Mouse (Mus musculus) left cerebral cortex, postnatal 4 days (tissue): ENCODE data around the gene Eif5a. TPM values are rescaled to one million over a fixed set of nuclear protein-coding genes. Genes with fewer than 3 reads are reported as not detected.
A peak's percentile ranks its signal among the peaks of the same experiment; 100 is the strongest.

Experiments
- DNase-seq: peaks from one replicate; pipeline ENCODE4 v3.0.0-alpha.2; 2022
- intact Hi-C: fragments of 180-260 bp; cut with DNase I; formaldehyde crosslinking; loops from one replicate; pipeline ENCODE4 v1.15.1; 2025
- microRNA-seq: library from miRNA; unstranded; fragments of <30 nt; microRNA quantifications from one replicate; pipeline ENCODE4 v1.2.0, GENCODE M21; 2022
- total RNA-seq, 2 experiments: library from RNA; stranded (reverse); gene quantifications; 2 replicates each; pipeline ENCODE4 v1.2.3; 2021

Gene Eif5a
- total RNA-seq, 2 experiments from 2014 or later = 539 to 555 TPM

DNA sequence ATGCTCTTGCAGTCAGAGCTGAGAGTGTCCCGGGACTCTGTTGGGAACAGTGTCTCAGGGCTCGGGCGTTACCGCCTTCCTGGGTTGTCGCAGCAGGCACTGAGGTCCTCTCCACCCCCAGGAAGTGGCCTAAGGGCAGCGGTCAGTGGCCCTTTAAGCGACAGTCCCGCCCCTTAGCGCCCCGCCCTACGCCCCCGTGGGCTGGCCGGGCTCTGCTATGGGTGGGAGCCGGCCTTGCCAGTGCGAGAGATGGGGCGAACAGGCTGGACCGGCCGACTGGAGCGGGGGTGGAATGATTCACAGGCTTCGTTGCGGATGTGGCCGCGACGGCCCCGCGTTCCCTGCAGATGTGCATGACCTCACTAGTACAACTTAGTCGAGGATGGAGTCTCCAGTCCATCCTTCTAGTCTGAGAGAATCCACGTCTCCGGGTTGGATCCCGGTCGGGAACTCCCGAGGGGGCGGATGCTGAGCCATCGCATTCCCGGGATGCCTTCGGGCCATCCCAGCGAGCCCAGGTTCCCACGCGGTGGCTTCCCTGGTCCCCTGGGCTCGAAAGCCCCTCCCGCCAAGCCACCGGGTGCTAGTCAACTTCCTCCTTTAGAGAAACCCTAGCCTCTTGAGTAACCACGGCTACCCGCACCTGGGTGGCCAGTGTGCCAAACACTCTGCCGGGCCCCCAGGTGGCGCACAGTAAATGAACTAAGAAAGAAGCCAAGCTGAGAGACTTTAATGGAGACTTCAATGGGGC is 40.7 kb downstream of the Eif5a start, which contains the start of gene Kctd11:
Gene Kctd11 (minus strand): TSS at position 554 of the 751 bp plus-strand sequence.
- peak; percentile 75 for DNase-seq
- intact Hi-C loops = no loop called here

DNA sequence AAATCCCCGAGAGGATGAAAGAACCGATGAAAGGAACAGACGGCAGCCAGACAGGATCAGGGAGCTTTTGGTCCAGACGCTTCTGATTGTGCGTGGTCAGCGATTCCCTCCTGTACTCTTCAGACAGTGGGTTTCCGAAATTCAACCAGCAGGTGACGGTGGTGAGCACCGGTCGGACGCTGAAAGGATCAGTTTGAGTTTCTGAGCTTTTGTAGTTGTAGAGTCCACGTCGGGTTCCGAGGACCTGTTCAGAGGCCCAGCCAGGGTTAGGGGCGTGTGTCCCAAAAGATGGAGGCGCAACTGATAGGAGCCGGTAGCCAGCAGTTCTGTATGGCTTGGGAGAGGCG is 41.3 kb downstream of the Eif5a start:
- peak; percentile 60 for DNase-seq
- intact Hi-C loops = no loop called here

GRCm38 (mm10) chr11:69879711-69880110 is 42.0 kb downstream of the Eif5a start:
- DNase-seq = no peak
- intact Hi-C loops = no loop called here

DNA sequence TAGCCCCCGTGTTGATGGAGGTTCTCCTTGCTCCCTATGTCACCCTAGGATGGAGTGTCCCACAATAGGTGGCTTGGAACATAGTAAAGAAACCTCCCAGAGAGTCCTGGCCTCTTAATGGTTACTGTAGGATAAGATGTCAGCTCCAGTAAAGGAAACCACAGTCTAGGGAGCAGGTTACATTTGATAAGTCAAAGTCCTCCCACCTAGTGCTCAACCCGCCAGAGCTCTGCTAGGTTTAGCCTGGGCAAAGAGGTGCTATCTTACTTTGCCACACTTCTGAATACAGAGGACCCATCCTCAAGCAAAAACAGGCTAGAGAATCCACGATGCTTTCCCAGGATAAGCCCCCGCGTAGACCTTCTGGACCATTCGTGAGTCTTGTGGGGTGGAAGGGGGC is 42.8 kb downstream of the Eif5a start:
- no peak for DNase-seq
- intact Hi-C loops = no loop called here

DNA sequence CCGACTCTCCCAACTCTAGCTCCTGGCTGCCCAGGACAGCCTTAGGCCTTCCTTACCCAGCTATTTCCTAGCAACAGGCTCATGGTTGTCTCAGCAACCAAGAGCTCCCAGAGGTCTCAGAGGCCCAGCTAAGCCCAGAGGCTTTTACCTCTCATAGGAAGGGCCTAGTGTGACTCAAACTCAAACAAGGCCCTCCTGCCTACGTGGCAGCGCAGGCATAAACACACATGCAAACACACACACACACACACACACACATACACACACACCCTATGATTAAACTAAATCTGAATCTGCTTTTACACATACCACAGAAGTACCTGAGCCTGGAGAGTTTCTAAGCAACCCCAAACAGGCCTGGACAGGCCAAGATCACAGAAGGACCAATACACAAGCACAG is 43.4 kb downstream of the Eif5a start:
- intact Hi-C loops = no loop called here
- DNase-seq = no peak

DNA sequence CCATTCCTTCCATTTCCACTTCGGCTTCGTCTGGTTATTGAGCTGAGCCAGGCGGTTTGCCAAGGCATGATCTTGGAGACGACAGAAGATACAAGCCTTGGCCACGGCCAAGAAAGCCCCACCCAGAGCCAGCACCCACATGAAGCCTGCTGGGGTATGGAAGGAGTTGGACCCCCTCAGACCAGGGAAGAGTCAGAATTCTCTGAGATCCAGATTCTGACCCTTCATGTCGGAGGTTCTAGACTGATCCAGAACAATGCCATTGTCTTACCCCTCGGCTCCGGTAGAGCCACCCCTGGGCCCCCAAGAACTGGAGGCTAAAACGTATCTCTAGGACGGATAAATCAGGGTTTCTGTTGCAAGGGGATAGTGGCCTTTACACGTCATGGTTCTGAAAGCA is 43.9 kb downstream of the Eif5a start, which contains the start of gene Tmem95:
Gene Tmem95 (minus strand): TSS at position 141 of the 400 bp plus-strand sequence.
- intact Hi-C loops = no loop called here
- DNase-seq = no peak

- DNase-seq = peak; percentile 86
- intact Hi-C loops = no loop called here
These were observed 44.9 kb downstream of the Eif5a start for GRCm38 (mm10) chr11:69876867-69877266.

DNA sequence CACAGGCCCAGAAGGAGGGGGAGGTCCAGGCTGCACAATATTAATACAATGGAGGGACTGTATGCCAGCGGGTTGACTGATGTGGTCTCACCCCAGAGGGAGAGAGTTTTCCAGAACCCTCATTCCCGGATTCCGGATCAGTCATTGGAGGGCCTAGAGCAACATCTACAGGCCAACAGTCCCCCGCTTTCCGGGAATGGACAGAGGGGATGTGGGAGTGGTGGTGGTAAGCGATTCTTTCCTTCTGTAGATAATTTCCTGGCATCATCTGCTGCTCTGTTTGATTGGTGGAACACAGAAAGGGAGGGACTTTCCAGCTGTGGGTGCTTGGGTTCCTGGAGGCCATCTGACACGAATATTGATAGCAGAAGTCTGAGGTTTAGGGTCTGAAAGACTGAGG is 45.6 kb downstream of the Eif5a start:
- intact Hi-C loops = no loop called here
- no peak for DNase-seq

- intact Hi-C loops = no loop called here
- no peak for DNase-seq
These were observed 49.3 kb downstream of the Eif5a start for GRCm38 (mm10) chr11:69872451-69872850.

DNA sequence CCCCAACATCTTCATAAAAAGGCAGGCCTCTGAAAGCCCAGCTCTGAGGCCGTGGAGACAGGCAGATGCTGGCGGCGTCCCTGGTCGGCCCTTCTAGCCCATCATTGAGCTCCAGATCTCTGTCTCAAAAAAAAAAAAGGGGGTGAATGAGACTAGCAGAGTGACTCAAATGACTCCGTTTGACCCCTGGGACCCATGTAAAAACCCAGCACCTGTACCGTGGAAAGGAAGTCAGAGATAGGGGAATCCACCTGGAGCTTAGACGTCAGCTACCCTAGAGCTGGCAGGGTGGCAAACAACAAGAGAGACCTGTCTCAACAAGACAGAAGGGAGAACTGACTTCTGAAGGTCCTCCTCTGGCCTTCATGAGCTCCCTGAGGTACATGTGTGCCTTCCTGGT is 49.9 kb downstream of the Eif5a start:
- DNase-seq = no peak
- intact Hi-C loops = no loop called here

DNA sequence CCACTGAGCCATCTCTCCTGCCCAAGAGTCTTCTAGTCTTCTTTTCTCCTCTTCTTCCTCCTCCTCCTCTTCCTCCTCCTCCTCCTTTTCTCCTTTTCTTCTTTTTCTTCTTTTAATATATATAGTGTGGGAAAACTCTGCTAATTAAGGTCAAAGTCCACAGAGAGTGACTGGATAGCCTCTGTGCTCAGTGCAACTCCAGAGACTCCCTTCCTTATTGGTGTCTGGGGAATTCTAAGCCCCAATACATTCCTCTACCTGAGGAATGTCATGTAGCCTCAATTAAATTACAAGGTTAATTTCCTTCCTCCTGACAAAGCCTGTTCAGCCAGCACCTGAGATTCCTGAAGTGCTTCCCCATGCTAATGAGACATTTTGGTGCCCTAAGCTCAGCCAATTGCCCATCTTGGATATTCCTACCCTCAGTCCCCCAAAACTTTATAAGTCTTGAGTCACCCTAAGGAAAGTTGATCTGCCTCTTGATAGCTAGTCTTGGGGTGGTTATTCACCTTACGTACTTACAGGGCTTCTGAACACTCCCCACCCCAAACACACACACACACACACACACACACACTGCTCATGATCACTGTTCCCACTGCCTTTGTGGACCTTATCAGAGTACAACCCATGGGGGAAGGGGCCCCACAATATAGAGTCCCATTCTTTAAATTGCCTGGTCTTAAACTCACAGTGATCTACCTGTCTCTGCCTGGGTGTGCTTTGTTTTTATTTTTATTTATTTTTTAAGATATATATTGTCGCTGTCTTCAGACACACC is 51.3 kb downstream of the Eif5a start:
- intact Hi-C loops = no loop called here
- DNase-seq = no peak

DNA sequence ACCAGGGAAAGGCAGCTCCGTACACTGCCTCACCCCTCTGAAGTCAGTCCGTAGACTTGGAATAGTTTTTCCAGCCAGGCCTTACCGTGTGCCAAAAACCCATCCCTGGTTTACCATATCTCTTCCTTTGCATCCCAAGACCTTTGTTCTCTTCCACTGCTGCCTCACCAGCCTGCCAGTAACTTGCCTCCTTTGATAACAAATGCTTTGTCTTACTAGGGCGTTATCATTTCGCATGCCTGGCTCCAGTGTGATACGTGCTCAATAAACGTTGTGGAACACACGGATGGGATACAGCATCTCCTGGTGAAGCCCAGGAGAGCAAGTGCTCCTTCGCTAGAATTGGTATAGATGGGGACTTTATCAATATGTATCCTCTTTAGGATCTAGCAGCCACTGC is 54.4 kb downstream of the Eif5a start:
- DNase-seq = no peak
- intact Hi-C loops = no loop called here

Small RNA genes lying within 50 kb of the gene (microRNA-seq; reads per million reads assigned to microRNA genes)
- not detected for gene Mir6924

Other genes starting within 250 kb of the Eif5a start
- gene Eif4a1, start 249.5 kb downstream of the Eif5a start, total RNA-seq = 100 to 1,000 TPM; 661 to 680 TPM
- 100 to 1,000 TPM; 117 to 129 TPM for gene Senp3, start 239.9 kb downstream of the Eif5a start, total RNA-seq
- gene Tnfsf13, start 236.2 kb downstream of the Eif5a start, total RNA-seq = 1 to 10 TPM in 1 of 2 experiments, under 1 TPM in 1; 0.93 to 1.3 TPM
- 1 to 10 TPM; 6.4 to 8.7 TPM for gene Tnfsf12, start 226.1 kb downstream of the Eif5a start, total RNA-seq
- gene Tnfsfm13, start 225.9 kb downstream of the Eif5a start, total RNA-seq = under 1 TPM; 0.30 to 0.97 TPM
- gene Polr2a, start 163.3 kb downstream of the Eif5a start, total RNA-seq = 10 to 100 TPM; 49.6 to 54.6 TPM
- gene Slc35g3, start 160.0 kb downstream of the Eif5a start, total RNA-seq = not detected
- gene Zbtb4, start 156.0 kb downstream of the Eif5a start, total RNA-seq = 10 to 100 TPM; 47.9 to 52.5 TPM
- gene Chrnb1, start 126.0 kb downstream of the Eif5a start, total RNA-seq = 1 to 10 TPM in 1 of 2 experiments, under 1 TPM in 1; 0.48 to 1.5 TPM
- gene Fgf11, start 120.1 kb downstream of the Eif5a start, total RNA-seq = 10 to 100 TPM; 25.2 to 29.6 TPM
- not detected for gene Tmem102, start 116.3 kb downstream of the Eif5a start, total RNA-seq
- gene Gm39566, start 106.7 kb downstream of the Eif5a start, total RNA-seq = not detected
- not detected for gene Spem2, start 103.5 kb downstream of the Eif5a start, total RNA-seq
- gene Spem1, start 99.8 kb downstream of the Eif5a start, total RNA-seq = 1 to 10 TPM in 1 of 2 experiments, under 1 TPM in 1; 0.93 to 1.1 TPM
- 100 to 1,000 TPM; 237 to 257 TPM for gene Nlgn2, start 84.2 kb downstream of the Eif5a start, total RNA-seq
- gene Tmem256, start 83.4 kb downstream of the Eif5a start, total RNA-seq = 100 to 1,000 TPM; 140 to 155 TPM
- gene Plscr3, start 75.6 kb downstream of the Eif5a start, total RNA-seq = 10 to 100 TPM; 46.2 to 52.1 TPM
- gene Tnk1, start 63.2 kb downstream of the Eif5a start, total RNA-seq = not detected
- gene Tmem95, start 43.9 kb downstream of the Eif5a start, total RNA-seq = not detected
- gene Kctd11, start 40.6 kb downstream of the Eif5a start, total RNA-seq = 1 to 10 TPM in 1 of 2 experiments, under 1 TPM in 1; 0.38 to 1.0 TPM
- gene Acap1, start 26.4 kb downstream of the Eif5a start, total RNA-seq = under 1 TPM; 0.50 to 0.72 TPM
- gene 2810408A11Rik, start 21.0 kb downstream of the Eif5a start, total RNA-seq = 10 to 100 TPM in 1 of 2 experiments, 1 to 10 TPM in 1; 8.3 to 10.7 TPM
- 100 to 1,000 TPM; 157 to 165 TPM for gene Neurl4, start 20.9 kb downstream of the Eif5a start, total RNA-seq
- gene Gps2, start 8.1 kb downstream of the Eif5a start, total RNA-seq = 10 to 100 TPM; 37.8 to 38.3 TPM
- gene Ybx2, start 13.8 kb upstream of the Eif5a start, total RNA-seq = 10 to 100 TPM; 16.1 to 23.5 TPM
- 1 to 10 TPM; 1.7 to 3.2 TPM for gene Slc2a4, start 26.2 kb upstream of the Eif5a start, total RNA-seq
- gene Cldn7, start 42.8 kb upstream of the Eif5a start, total RNA-seq = not detected
- gene Ctdnep1, start 59.2 kb upstream of the Eif5a start, total RNA-seq = 100 to 1,000 TPM in 1 of 2 experiments, 10 to 100 TPM in 1; 89.3 to 102 TPM
- 100 to 1,000 TPM; 112 to 116 TPM for gene Elp5, start 60.6 kb upstream of the Eif5a start, total RNA-seq
- 100 to 1,000 TPM; 303 to 307 TPM for gene Gabarap, start 69.2 kb upstream of the Eif5a start, total RNA-seq
- gene Phf23, start 73.8 kb upstream of the Eif5a start, total RNA-seq = 10 to 100 TPM; 46.2 to 48.7 TPM
- gene Dvl2, start 78.6 kb upstream of the Eif5a start, total RNA-seq = 10 to 100 TPM; 38.8 to 40.1 TPM
- gene Acadvl, start 93.5 kb upstream of the Eif5a start, total RNA-seq = 10 to 100 TPM; 44.8 to 45.0 TPM
- gene Dlg4, start 95.0 kb upstream of the Eif5a start, total RNA-seq = 100 to 1,000 TPM; 496 to 497 TPM
- gene Asgr1, start 132.1 kb upstream of the Eif5a start, total RNA-seq = 1 to 10 TPM; 3.7 to 3.9 TPM
- not detected for gene Asgr2, start 170.7 kb upstream of the Eif5a start, total RNA-seq
- gene Mgl2, start 208.4 kb upstream of the Eif5a start, total RNA-seq = under 1 TPM; 0.30 to 0.95 TPM
- 1 to 10 TPM; 1.3 to 2.9 TPM for gene Clec10a, start 234.2 kb upstream of the Eif5a start, total RNA-seq